Mouse (Mus musculus) lung, postnatal 10 days (tissue): Measurements from ENCODE around the gene Trim69.
"Not testable (repeated sequence)": the region's sequence is repeated elsewhere in the genome, so short reads cannot be mapped to it uniquely, and the experiment has no call there.

Source experiments
- DNase-seq: peaks from one replicate; pipeline ENCODE4 v3.0.0; 2021

The Trim69 gene

GRCm38 (mm10) chr2:122217075-122217474 lies 56.6 kb downstream of the Trim69 start:
- not testable (repeated sequence) for DNase-seq

- DNase-seq = no peak
Observed at GRCm38 (mm10) chr2:122218234-122218633, 57.7 kb downstream of the Trim69 start.

- DNase-seq = no peak
Observed at GRCm38 (mm10) chr2:122221378-122221777, 60.9 kb downstream of the Trim69 start.

- DNase-seq = no peak
Observed at GRCm38 (mm10) chr2:122221798-122222197, 61.3 kb downstream of the Trim69 start.

GRCm38 (mm10) chr2:122222272-122222671 lies 61.8 kb downstream of the Trim69 start:
- DNase-seq = no peak

GRCm38 (mm10) chr2:122223654-122224053 lies 63.2 kb downstream of the Trim69 start:
- no peak for DNase-seq
